Mouse (Mus musculus) lung, adult 18-20 months (tissue): Measurements from ENCODE around the gene Vgll4.

Experiments
- DNase-seq, 2 experiments: peaks; one replicate each; pipeline ENCODE4 v3.0.0; 2022; ENCODE audit warnings: mixed read lengths in 2 of 2

Vgll4 gene

DNA sequence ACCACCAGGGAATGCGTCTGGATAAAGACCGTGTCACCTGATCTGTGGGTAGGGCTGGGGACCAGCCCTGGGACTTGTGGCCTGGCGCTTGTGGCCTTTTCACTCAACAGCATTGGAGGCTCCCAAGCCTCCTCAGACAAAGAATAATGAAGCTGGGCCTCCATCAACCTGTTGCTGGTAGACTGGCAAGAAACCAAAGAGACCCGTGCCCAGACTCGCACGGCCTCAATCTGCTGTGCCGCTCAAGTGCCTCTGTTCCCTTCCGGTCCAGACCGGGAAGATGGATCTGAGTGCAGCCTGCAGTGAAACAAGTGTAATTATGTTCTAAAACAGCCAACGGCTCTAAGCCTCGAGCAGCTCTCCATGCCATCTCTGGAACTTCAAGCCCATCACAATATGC, 52.7 kb downstream of the Vgll4 start:
- DNase-seq: no peak

DNA sequence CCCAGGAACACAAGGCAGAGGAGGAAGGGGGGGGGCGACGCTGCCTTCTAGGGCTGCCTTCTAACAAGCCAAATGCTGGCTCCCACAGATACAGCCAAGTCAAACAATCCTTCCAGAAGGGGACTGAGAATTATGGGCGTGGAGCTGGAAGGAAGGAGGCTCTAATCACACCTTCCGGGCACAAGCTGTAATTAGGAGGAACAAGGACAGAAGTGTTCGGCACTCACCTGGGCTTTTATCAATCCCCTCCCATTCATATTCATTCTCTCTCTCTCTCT, 53.1 kb downstream of the Vgll4 start:
- peak; percentile 55 to 70 for DNase-seq

DNA sequence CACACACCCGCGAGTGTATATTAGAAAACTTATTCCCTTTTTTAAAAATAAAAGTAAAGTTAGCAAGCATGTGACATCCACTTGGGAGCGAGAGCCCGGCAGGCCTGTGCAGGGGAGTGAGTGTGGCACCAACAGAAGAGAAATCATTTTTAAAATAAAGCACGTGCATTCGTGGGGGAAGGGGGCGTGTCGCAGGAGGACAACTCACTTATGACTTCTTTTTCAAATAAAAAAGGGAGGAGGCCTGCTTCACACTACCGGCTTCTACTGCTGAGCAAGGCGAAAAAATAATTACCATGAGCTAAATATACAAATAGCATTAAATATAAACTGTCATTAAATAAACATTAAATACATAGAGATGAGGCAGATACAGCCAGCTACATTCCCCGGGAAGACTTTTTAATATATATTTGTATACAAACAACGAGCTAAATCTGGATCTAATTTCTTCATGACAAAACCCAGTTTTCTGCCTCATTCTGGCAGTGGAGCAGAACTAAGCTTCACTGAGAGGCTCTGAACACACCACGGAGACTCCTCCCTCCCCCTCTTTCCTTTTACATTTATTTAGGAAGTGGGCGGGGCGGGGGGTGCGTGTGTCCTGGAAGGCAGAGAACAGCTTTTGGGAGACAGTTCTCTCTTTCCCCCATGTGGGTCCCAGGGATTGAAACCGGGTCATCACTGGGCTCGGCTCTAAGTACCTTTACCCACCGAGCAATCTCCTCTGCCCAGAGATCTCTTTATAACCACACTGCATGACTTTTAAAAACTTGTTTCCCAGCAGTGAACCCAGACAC, 53.7 kb downstream of the Vgll4 start:
- no peak for DNase-seq

DNA sequence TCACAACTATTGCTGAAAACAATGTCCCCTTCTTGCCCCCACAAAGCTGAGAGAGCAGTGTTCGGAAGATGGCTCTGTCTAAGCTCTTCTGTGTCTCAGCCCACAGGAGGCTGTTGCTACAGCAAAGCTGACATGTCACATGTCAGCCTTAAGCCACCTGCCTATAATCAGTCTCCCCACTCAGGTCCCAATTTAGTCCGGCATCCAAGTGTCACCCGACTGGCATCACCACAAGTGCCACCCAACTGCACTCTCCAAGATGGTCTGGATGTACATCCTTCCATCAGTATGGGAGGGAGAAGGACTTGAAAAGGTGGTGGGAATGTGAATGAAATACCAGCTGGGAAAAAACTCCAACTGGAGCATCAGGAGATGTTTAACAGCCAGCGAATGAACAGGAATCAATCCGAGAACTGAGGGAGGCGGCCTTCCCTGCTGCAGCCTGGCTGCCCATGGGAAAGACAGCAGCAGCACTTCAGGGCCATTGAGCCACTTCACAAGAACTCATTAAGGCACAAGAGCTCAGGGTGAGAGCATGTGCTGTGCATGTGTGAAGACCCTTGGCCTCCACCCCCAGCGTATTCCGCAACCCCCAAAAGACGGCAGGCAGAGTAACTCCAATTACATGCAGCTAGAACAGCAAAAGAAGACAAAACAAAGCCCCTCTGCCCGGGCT, 55.6 kb downstream of the Vgll4 start:
- peak; percentile 37 to 54 for DNase-seq

DNA sequence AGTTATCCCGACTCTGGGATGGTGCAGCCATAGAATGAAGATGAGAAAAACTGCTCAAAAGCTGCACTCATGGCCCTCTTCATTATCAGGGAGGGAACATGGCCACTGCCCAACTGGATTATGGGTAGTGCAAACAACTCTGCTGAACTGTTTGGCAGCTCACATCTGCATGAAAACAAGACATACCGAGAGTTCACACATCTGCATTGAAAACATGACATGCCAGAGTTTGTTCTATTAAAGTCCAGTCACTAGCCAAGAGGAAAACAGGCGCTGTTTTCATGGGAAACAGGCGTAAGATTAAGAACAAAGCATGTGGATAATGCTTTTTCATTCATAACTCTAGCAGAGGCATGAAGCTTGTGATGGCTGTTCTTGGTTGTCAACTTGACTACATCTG, 56.7 kb downstream of the Vgll4 start:
- DNase-seq: no peak

DNA sequence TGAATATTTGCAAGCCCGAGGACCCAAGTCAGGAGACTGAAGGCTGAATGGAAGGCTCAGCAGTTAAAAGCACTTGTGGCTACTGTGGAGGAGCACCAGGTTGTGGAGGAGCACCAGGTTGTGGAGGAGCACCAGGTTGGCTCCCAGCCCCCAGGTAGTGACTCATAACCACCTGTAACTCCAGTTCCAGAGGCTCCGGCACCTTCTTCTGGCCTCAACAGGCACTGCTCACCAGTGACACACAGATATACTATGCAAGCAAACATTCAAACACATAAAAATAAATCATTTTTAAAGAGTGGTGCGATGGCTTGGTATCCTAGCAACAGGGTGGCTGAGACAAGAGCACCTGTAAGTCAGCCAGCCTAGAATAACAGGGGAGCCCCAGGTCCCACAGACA, 58.3 kb downstream of the Vgll4 start:
- no peak for DNase-seq

DNA sequence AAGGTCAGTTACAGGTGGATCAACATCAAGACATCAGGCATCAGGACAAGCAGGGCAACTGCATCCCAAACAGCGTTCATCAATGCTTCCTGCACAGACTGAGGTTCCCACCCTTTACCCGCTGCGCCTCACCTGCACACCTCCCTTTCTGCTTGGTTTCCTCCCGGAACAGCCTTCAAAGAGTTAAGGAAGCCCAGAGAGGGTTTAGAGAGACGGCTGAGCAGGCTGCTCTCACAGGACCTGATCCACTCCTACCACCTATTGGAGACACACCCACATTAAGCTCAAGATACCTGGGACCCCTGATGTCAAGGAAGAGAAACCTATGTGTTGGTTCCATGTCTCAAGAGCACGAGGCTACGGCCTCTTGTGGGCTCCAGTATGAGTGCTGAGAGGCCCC, 60.0 kb downstream of the Vgll4 start:
- no peak for DNase-seq

DNA sequence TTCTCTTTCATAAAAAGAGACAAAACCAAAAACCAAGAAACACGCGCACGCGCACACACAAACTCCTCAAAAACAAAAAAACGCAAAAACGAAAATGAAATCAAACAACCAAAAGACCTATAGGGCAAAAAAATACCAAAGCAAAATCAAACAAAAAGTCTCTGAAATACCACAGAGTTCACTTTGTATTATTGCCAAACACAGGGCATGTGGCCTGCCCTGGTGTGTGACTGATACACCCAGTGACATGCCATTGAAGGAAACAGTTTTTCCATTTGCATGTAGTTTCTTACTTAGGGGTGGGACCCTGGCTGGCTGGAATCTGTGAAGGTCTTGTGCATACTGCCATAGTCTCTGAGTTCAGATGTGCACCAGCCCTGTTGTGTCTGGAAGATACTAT, 62.3 kb downstream of the Vgll4 start:
- no peak for DNase-seq

DNA sequence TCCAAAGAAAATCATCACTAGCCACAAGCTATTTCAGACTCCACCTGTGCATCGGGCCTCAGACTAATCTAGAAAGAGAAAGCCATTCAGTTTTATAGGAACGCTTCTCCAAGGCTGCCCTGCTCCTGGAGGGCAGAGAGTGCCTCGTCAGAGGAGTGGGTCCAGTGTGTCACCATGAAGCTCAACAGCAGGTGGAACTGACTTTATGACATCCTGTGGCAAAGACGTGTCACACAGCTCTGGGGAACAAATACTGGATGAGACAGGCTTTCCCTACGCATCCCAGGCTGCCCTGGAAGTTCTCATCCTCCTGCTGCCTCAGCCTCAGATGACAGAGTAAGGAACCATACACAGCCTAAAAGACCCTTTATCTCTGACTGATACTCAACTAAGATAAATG, 63.6 kb downstream of the Vgll4 start:
- no peak for DNase-seq

DNA sequence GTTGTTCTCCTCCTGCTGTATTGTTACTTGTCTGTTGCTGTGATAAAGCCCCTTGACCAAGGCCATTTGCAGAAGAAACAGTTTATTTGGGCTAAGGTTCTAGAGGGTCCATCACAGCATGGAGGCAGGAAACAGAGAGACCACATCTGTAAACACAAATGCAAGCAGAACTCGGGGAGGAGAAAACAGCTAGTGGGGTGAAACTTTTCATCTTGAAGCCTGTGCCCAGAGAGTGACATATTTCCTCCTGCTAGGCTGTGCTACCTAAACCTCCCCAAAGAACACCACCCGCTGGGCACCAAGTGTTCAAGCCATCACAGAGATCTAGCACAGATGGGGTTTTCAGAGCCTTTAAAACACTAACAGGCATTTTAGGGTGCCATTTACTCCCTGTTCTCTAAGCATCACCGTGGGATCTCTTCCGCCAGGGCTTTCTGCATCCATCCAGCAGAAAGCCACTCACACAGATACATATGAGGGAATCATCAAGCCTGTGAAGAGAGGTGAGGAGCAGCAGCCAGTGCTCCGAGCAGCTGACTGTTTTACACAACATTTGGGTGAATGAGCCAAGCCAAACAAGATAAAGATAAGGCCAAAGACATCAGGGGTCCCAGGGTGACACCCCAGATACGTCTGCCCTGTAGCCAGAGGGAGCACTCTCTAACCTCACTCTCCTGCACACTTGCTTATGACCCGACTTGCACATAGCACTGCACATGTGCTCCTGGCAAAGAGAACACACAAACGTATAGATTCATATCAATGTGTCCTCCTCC, 64.4 kb downstream of the Vgll4 start:
- no peak for DNase-seq

DNA sequence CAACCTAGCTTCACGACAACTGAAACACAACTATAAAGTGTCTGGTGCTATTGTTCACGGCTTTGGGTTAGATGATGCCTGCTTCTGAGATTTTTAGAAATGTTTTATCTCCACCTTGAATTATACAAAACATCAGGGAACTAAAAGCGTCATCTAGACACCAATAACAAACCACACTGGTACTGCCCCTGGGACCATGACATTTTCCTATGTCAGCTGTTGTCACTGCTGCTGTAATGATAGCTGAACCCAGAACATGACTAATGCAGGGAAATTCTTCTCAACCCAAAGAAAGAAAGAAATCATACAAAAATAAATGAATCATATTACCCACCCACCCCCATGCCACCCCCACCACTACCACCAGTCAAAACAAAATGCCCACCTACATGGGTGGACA, 65.0 kb downstream of the Vgll4 start:
- DNase-seq: no peak

DNA sequence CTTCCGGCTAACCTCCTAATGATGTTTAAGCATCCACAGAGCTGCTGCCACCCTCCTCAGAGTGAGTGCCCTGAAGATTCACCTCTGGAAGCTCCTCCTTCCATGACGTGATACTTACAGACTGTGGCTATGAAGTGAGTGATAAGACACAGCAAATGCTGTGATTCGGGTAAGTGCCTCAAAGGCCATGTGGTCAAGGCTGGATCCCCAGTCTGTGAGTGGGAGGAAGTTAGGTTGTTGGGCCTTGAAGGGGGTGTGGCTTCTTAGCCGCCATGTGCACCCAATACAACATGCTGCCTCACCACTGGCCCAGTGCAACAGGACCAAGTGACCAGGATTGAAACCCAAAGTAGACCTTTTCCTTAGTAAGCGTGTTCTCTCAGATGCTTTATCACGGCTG, 65.6 kb downstream of the Vgll4 start:
- no peak for DNase-seq

DNA sequence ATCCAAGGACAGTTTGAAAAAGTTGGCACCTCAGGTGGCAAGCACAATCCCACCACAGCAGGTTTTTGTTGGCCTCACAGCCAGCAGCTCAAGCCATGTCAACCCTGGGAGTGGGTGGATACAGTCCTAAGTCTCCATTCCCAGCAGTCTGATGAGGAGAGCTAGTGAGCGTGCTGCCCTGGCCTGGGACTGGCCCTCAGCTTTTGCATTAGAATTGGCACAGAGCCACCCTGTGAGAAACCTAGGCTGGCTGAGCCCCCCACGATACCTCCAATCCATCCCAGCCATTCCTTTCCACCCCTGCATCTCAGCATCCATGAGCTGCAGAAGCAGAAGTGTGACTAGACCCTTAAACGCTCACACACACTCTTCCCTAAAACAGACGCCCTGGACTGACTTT, 67.9 kb downstream of the Vgll4 start:
- no peak for DNase-seq

DNA sequence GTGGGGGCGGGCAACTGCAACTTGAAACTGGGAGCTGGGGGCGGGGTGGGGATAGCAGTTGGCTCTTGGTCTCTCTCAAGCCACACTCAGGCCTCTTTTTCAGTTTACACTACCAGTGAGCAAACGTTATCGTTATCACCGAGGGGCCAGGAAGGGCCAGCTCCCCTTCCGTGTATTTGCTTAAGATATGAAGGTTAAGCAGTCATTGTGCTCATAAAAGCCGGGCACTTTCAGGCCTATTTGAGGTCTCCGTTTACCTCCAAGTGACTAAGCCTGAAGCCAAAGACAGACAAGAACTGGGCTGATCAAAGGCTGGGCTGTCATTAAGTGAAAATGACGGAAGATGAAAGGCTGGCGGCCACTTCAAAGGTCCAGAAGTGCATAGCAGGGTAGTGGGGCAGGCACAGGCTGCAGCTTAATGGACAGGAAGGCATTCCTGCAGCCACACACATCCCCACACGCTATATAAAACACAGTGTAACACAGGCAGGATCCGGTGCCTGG, 68.4 kb downstream of the Vgll4 start:
- peak; percentile 78 to 84 for DNase-seq

DNA sequence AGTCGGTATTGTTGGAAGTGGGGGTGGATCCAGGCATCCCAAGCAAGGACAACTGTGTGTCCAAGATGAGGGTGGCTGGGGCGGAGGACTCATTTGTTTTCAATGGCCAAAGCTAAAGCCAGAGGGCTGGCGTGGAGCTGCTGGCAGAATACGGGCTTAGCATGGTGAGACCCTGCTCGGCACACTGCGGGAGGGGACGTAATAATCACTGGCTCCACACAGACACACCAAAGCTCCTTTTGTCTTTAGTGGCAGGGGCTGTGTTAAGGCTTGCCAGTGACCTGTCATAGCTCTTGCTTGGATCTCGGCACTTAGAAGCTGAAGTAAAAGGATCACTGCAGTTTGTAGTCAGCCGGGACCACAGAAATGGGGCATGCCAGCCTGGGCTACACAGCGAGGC, 69.6 kb downstream of the Vgll4 start:
- no peak for DNase-seq

DNA sequence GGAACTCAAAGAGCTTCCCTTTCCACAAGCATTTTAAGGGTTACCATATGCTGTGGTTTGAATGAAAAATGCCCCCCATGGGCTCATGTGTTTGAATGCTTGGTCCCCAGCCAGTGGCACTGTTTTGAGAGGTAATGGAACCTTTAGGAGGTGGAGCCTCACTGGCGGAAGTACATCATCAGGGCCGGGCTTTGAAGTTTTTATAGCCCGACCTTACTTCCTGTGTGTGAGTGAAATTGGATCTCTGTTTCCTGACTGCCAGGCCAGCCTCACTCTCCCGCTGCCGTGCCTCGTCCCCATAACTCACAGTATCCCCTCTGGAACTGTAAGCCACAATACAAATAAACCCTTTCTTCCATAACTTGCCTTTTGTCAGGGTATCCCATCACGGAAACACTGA, 70.1 kb downstream of the Vgll4 start:
- no peak for DNase-seq

DNA sequence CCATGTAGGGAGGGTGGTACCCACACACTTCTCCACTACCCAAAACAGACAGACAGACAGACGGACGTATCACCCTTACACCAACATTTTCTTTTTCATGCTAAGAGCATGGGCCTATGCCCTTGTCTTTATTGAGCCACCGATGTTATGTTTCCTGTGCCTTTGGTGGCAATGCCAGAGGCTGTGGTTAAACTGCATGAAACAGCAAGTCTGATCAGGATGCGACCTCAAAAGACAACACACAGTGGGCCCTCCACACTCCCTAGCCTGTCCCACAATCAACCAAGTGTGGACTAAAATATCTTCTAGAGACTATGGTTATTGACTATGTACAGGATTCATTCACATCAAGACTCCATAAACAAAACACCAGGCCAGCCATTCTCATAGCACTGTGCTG, 70.8 kb downstream of the Vgll4 start:
- no peak for DNase-seq

DNA sequence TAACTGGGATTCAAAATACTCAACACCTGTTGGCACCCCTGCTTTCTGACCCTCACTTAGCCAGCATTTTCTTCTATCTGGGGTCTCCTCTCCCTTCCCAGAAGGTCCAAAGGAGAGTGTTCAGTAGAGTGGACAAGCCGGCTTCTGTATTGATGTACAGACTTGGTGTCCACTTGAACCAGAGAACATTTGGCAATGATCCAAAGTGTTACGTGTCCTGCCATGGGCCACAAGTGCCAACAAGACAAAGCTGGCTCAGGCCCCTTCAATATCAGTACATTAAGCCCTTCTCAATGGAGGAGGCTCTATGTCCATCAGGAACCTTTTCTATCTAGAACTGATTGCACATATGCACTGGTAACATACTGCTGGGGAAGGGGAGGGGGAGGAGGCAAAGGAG, 73.5 kb downstream of the Vgll4 start:
- no peak for DNase-seq

DNA sequence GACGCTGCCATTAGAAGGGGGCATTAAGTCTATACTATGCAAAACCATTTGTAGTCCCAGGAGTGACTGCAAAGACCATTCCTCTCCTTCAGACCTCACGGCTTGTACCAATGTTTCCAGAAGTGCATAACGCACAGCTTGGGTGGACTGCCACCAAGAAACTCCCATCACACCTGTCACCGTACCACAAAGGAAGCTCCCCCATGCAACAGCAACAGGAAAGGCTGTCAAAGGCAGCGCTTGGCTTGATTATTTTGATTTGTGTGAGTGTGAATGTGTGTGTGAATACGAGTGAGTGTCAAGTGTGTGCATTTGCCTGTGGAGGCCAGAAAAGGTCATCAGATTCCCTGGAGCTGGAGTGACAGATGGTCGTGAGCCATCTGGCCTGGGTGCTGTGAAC, 74.6 kb downstream of the Vgll4 start:
- no peak for DNase-seq

DNA sequence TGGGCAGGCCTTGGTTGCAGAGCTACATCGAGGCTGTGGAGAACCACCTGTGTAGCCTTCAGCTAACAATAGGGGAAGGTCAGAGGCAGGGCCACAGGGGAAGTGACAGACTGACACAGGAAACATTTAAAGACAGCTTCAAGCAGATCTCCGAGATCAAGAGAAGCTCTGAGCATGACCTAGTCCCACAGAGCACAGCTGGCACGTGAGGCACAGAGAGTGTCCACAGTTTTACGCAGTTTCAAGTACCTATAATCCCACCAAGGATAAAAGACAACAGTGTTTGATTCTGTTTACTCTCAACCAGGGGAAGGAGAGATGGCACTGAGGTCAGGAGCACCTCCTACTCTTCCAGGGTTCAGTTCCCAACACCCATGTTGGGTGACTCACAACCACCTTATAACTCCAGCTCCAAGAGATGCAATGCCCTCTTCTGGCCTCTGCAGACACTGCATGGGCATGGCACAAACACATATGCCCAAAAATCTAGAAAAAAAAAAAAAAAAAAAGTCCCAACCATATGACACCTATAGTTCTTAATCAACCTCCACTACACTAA, 75.2 kb downstream of the Vgll4 start:
- DNase-seq: peak in 1 of 2 experiments; percentile 29

DNA sequence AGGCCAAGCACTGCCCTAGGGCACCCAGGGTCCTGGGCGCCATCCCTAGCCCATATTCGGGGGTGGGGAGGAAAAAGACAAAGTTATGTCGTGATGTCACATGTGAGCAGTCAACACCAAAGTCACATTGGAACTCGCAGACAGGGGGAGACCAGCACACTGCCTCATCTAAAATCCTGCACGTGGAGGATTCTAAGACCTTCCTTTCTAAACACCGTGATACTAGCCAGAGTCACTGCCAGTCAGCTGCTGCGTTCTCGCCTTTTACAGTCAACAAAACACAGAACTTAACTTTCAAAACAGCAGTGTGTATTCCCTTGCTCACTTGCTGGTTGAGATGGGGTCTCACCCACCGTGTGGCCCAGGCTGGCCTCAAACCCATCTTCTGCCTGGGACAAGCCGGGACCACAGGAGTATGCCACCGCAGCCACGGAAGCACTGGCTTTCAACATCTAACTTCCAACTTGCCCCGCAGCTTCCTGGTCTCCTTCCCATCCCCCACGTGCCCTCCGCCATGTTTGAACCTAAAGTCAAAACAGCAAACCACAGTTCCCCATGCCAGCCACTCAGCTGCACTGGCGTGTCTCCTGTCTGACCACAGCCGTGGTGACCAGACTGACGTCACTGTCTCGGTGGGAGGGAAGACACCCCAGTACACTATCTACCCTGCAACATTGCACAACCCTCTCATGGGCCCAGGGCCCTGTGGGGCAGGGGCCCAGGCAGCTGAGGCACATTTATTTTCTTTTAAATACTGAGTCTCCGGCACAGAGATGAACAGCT, 76.2 kb downstream of the Vgll4 start:
- peak; percentile 90 to 94 for DNase-seq

DNA sequence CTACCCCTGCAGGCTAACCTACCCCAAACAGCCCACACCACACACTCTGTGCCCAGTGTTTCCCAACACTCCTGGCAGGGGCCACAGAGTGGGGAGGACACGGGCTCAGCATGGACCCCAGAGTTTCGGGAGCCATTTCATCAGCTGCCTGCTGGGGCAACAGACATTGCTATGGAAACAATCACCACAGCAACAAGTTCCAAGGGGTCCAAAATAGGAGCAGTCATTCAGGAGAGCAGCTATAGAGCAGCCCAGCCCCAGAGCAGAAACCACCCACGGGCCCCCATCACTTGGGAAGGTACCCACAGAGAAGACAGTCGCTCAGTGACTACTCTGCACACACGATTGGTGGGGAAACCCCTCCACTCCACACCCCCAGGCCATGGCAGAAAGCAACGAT, 77.4 kb downstream of the Vgll4 start:
- peak; percentile 50 to 70 for DNase-seq

DNA sequence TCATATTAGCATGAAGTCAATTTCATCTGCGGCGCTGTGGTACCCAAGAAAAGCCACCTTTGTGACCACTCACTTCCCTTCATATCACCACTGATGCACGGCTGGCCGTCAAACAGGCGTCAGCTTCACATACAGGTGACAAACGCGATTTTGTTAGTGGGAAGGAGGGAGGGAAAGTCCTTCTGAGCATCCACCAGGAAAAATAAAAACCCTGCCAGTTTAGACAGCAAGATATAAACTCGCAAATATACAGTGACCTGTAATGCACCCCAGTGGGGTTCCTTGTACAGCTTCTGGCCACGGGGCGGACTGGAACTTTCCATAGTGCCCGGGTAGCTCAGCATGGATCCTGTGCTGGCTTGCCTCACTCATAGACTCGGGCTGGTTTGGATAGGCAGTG, 78.0 kb downstream of the Vgll4 start:
- DNase-seq: no peak
